Mouse (Mus musculus) fibroblast of lung, adult 2 months (primary cell): Measurements from ENCODE around the gene Slc34a3.
A peak's percentile ranks its signal among the peaks of the same experiment; 100 is the strongest.

Experiments
- DNase-seq: peaks from one replicate; pipeline ENCODE4 v3.0.0-alpha.2; 2011; ENCODE audit warnings: low read depth

The Slc34a3 gene

GRCm38 (mm10) chr2:25224766-25225752 is 9.1 kb downstream of the Slc34a3 start:
- DNase-seq = peak; percentile 99

GRCm38 (mm10) chr2:25224492-25224765 is 9.7 kb downstream of the Slc34a3 start, which contains the start of gene Tubb4b:
Gene Tubb4b, minus strand, starts transcription at chr2:25224702.
- DNase-seq = no peak

- peak; percentile 33 for DNase-seq
These were observed 10.3 kb downstream of the Slc34a3 start for GRCm38 (mm10) chr2:25223681-25224491.

- DNase-seq = no peak
These were observed 12.8 kb downstream of the Slc34a3 start for GRCm38 (mm10) chr2:25221331-25221772.

- DNase-seq = no peak
These were observed 15.7 kb downstream of the Slc34a3 start, which contains the start of gene Fam166a for GRCm38 (mm10) chr2:25218445-25218844. Gene Fam166a, plus strand, starts transcription at chr2:25218745.

GRCm38 (mm10) chr2:25217666-25218065 is 16.5 kb downstream of the Slc34a3 start:
- DNase-seq = no peak

GRCm38 (mm10) chr2:25214444-25214843 is 19.7 kb downstream of the Slc34a3 start, which contains the start of gene Stpg3:
Gene Stpg3, minus strand, starts transcription at chr2:25214637.
- no peak for DNase-seq

- no peak for DNase-seq
These were observed 20.8 kb downstream of the Slc34a3 start for GRCm38 (mm10) chr2:25213266-25213865.

- peak; percentile 83 for DNase-seq
These were observed 23.0 kb downstream of the Slc34a3 start, which contains the start of gene Nelfb for GRCm38 (mm10) chr2:25211121-25211670. Gene Nelfb, minus strand, starts transcription at chr2:25211489.

GRCm38 (mm10) chr2:25210686-25211085 is 23.5 kb downstream of the Slc34a3 start:
- DNase-seq = no peak

- no peak for DNase-seq
These were observed 26.6 kb downstream of the Slc34a3 start for GRCm38 (mm10) chr2:25207593-25207992.

GRCm38 (mm10) chr2:25203631-25204214 is 30.4 kb downstream of the Slc34a3 start:
- no peak for DNase-seq

- no peak for DNase-seq
These were observed 33.5 kb downstream of the Slc34a3 start for GRCm38 (mm10) chr2:25200631-25201030.

GRCm38 (mm10) chr2:25197946-25198345 is 36.2 kb downstream of the Slc34a3 start:
- no peak for DNase-seq

GRCm38 (mm10) chr2:25197191-25197590 is 37.0 kb downstream of the Slc34a3 start:
- DNase-seq = no peak

GRCm38 (mm10) chr2:25196172-25196954 is 37.8 kb downstream of the Slc34a3 start, which contains the start of gene Tor4a:
Gene Tor4a, minus strand, starts transcription at chr2:25196886.
- peak; percentile 76 for DNase-seq

GRCm38 (mm10) chr2:25195211-25196156 is 38.7 kb downstream of the Slc34a3 start:
- DNase-seq = no peak

- no peak for DNase-seq
These were observed 39.5 kb downstream of the Slc34a3 start for GRCm38 (mm10) chr2:25194486-25195171.

- no peak for DNase-seq
These were observed 40.2 kb downstream of the Slc34a3 start for GRCm38 (mm10) chr2:25194006-25194405.
